Mouse (Mus musculus) myocyte (in vitro differentiated cells): ENCODE results near the gene Fut4. TPM values are rescaled to one million over a fixed set of nuclear protein-coding genes. Genes with fewer than 3 reads are reported as not detected.

Source experiments
- H3K27me3 ChIP-seq: one replicate; pipeline ENCODE4 v1.6.1; 2011; ENCODE audit not compliant: control insufficient read depth, insufficient read depth, insufficient read length
- H3K36me3 ChIP-seq: one replicate; pipeline ENCODE4 v1.6.1; 2011; ENCODE audit not compliant: control insufficient read depth, insufficient read depth
- H3K4me2 ChIP-seq: one replicate; pipeline ENCODE4 v1.6.1; 2011; ENCODE audit warnings: low read depth, control low read depth
- H3K4me3 ChIP-seq: one replicate; pipeline ENCODE4 v1.5.1; 2011; ENCODE audit warnings: mild to moderate bottlenecking, control low read depth, moderate library complexity
- H3K79me2 ChIP-seq: one replicate; pipeline ENCODE4 v1.6.1; 2011; ENCODE audit not compliant: control insufficient read depth, insufficient read depth
- H3ac ChIP-seq: one replicate; pipeline ENCODE4 v1.6.1; 2011; ENCODE audit not compliant: control insufficient read depth, insufficient read length
- CEBPB ChIP-seq: IDR thresholded peaks from 2 replicates; pipeline ENCODE4 v1.6.1; 2011; ENCODE audit warnings: mild to moderate bottlenecking, moderate library complexity; ENCODE audit not compliant: poor library complexity, insufficient read depth, severe bottlenecking
- E2F4 ChIP-seq: IDR thresholded peaks from one replicate; pipeline ENCODE4 v1.6.1; 2011; ENCODE audit warnings: mild to moderate bottlenecking, control low read depth, moderate library complexity; ENCODE audit not compliant: insufficient read depth
- MAX ChIP-seq: IDR thresholded peaks from one replicate; pipeline ENCODE4 v1.6.1; 2011; ENCODE audit warnings: low read depth, mild to moderate bottlenecking, control low read depth
- MYOD1 ChIP-seq, 3 experiments: IDR thresholded peaks; one replicate each; pipeline ENCODE4 v1.6.1; 2011; ENCODE audit warnings: control low read depth in 2 of 3, low read depth in 2 of 3, mild to moderate bottlenecking in 2 of 3, moderate library complexity in 1 of 3; ENCODE audit not compliant: insufficient read length in 2 of 3, control insufficient read depth in 1 of 3
- MYOG ChIP-seq, 3 experiments: IDR thresholded peaks; one replicate each; pipeline ENCODE4 v1.6.1; 2011; ENCODE audit warnings: control low read depth in 2 of 3, low read depth in 2 of 3, mild to moderate bottlenecking in 2 of 3; ENCODE audit not compliant: insufficient read length in 2 of 3, control insufficient read depth in 1 of 3, insufficient read depth in 1 of 3
- POLR2A ChIP-seq: IDR thresholded peaks from one replicate; pipeline ENCODE4 v1.6.1; 2011; ENCODE audit warnings: low read depth, mild to moderate bottlenecking, control low read depth, moderate library complexity; ENCODE audit not compliant: insufficient read length
- POLR2AphosphoS2 ChIP-seq: IDR thresholded peaks from one replicate; pipeline ENCODE4 v1.6.1; 2011; ENCODE audit warnings: low read depth, control low read depth; ENCODE audit not compliant: insufficient read length
- REST ChIP-seq: IDR thresholded peaks from one replicate; pipeline ENCODE4 v1.6.1; 2011; ENCODE audit warnings: mild to moderate bottlenecking, control low read depth, moderate library complexity; ENCODE audit not compliant: insufficient read depth, insufficient read length
- SRF ChIP-seq: IDR thresholded peaks from one replicate; pipeline ENCODE4 v1.6.1; 2011; ENCODE audit warnings: low read depth; ENCODE audit not compliant: control insufficient read depth, insufficient read length
- TCF12 ChIP-seq: IDR thresholded peaks from one replicate; pipeline ENCODE4 v1.6.1; 2011; ENCODE audit warnings: mild to moderate bottlenecking, control low read depth; ENCODE audit not compliant: poor library complexity, insufficient read depth, severe bottlenecking
- TCF3 ChIP-seq: IDR thresholded peaks from one replicate; pipeline ENCODE4 v1.6.1; 2011; ENCODE audit warnings: low read depth, control low read depth; ENCODE audit not compliant: insufficient read length
- USF1 ChIP-seq: IDR thresholded peaks from one replicate; pipeline ENCODE4 v1.6.1; 2011; ENCODE audit warnings: low read depth, mild to moderate bottlenecking, control low read depth, moderate library complexity
- polyA plus RNA-seq: library from polyadenylated mRNA; unstranded; fragments of >200 nt; fragmentation: generic; extraction: Trizol; gene quantifications from one replicate; pipeline ENCODE4 v1.2.1, GENCODE M21; 2012; ENCODE audit warnings: missing spikeins

Fut4 gene
- polyA plus RNA-seq, 1 experiment = 0.26 TPM

- H3K79me2 ChIP-seq = no peaks in the 10 kb centered on the region
- TF ChIP-seq TCF12 (no peak), POLR2A (no peak), REST (no peak), USF1 (no peak), TCF3 (no peak), MYOD1 (IDR thresholded peaks at IDR 0.05; ENCODE audit: control insufficient read depth in 1 of 3, insufficient read length in 2 of 3, low read depth in 2 of 3) (no peak), CEBPB (no peak), POLR2AphosphoS2 (no peak), E2F4 (no peak), MAX (no peak), SRF (no peak), MYOG (IDR thresholded peaks at IDR 0.05; ENCODE audit: control insufficient read depth in 1 of 3, insufficient read depth in 1 of 3, insufficient read length in 2 of 3, low read depth in 2 of 3) (no peak)
- peak overlapping the region; percentile 20 for H3ac ChIP-seq
- H3K27me3 ChIP-seq = no peaks in the 10 kb centered on the region
- H3K4me2 ChIP-seq = no peak overlapping the region
- no peak overlapping the region for H3K4me3 ChIP-seq
- H3K36me3 ChIP-seq = no peaks in the 10 kb centered on the region
Observed at GRCm38 (mm10) chr9:14750901-14751502, 1.2 kb downstream of the Fut4 start.

GRCm38 (mm10) chr9:14740151-14740924, 11.9 kb downstream of the Fut4 start, which contains the start of gene Piwil4:
Gene Piwil4 (minus strand): TSS chr9:14740733.
- H3K4me2 ChIP-seq = no peak within 1 kb of the TSS
- H3K36me3 ChIP-seq = no peaks in the 10 kb centered on the region
- H3K27me3 ChIP-seq = no peaks in the 10 kb centered on the region
- H3K79me2 ChIP-seq = no peaks in the 10 kb centered on the region
- TF ChIP-seq POLR2AphosphoS2 = no peak
- TF ChIP-seq E2F4 = no peak
- no peak for TF ChIP-seq MAX
- TF ChIP-seq POLR2A = no peak
- no peak for TF ChIP-seq REST
- no peak for TF ChIP-seq TCF12
- TF ChIP-seq TCF3 = no peak
- no peak within 1 kb of the TSS for H3ac ChIP-seq
- no peak within 1 kb of the TSS for H3K4me3 ChIP-seq

- H3K27me3 ChIP-seq = no peaks in the 10 kb centered on the region
- H3K79me2 ChIP-seq = no peaks in the 10 kb centered on the region
- H3K4me3 ChIP-seq = no peak overlapping the region
- H3K4me2 ChIP-seq = no peak overlapping the region
- no peaks in the 10 kb centered on the region for H3K36me3 ChIP-seq
- H3ac ChIP-seq = no peak overlapping the region
- no peak for TF ChIP-seq MYOD1 (IDR thresholded peaks at IDR 0.05; ENCODE audit: control insufficient read depth in 1 of 3, insufficient read length in 2 of 3, low read depth in 2 of 3)
- no peak for TF ChIP-seq CEBPB
- no peak for TF ChIP-seq TCF3
- no peak for TF ChIP-seq REST
- TF ChIP-seq SRF = no peak
- TF ChIP-seq POLR2A = no peak
- no peak for TF ChIP-seq TCF12
- TF ChIP-seq E2F4 = no peak
- TF ChIP-seq MAX = no peak
- TF ChIP-seq USF1 = no peak
- no peak for TF ChIP-seq POLR2AphosphoS2
- no peak for TF ChIP-seq MYOG (IDR thresholded peaks at IDR 0.05; ENCODE audit: control insufficient read depth in 1 of 3, insufficient read depth in 1 of 3, insufficient read length in 2 of 3, low read depth in 2 of 3)
Observed at GRCm38 (mm10) chr9:14739498-14740150, 12.6 kb downstream of the Fut4 start.

- no peak overlapping the region for H3K4me3 ChIP-seq
- H3K4me2 ChIP-seq = no peak overlapping the region
- H3K79me2 ChIP-seq = no peaks in the 10 kb centered on the region
- H3ac ChIP-seq = no peak overlapping the region
- H3K36me3 ChIP-seq = no peaks in the 10 kb centered on the region
- no peaks in the 10 kb centered on the region for H3K27me3 ChIP-seq
- TF ChIP-seq POLR2A (no peak), SRF (no peak), E2F4 (no peak), MYOG (IDR thresholded peaks at IDR 0.05; ENCODE audit: control insufficient read depth in 1 of 3, insufficient read depth in 1 of 3, insufficient read length in 2 of 3, low read depth in 2 of 3) (no peak), TCF3 (no peak), USF1 (no peak), MYOD1 (IDR thresholded peaks at IDR 0.05; ENCODE audit: control insufficient read depth in 1 of 3, insufficient read length in 2 of 3, low read depth in 2 of 3) (no peak), MAX (no peak), REST (no peak)
Observed at GRCm38 (mm10) chr9:14730941-14731541, 21.2 kb downstream of the Fut4 start.
